In the genomic region with DNA sequence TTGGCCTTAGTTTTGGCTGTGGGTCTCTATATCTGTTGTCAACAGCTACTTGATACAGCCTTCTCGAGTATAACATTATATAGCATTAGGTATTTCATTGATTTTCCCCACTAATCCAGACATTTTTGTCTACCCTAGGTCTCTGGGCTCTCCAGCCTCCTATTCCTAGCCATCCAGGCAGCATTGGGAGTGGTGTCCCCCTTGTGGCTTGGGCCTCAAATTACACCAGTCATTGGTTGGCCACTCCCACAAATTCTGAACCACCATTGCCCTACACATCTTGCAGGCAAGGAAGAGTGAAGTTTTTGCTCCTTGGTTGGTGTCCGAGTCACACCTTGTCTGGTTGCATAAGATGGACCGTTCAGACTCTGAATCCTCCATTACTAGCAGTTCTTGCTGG, we compare ENCODE assay signal across 8 mouse cellular contexts. TPM values are rescaled to one million over a fixed set of nuclear protein-coding genes. Genes with fewer than 3 reads are reported as not detected.
DNase-seq lines count a peak whose midpoint lies in the region; ATAC-seq and TF ChIP-seq lines count a peak whose summit lies in the region.
"Had no signal": no experiment of that assay in that cellular context is flagged by ENCODE, and none has a peak within 500 bp of the region (broad histone marks: within the 10 kb centered on the region; RNA-seq: fewer than 3 reads in every experiment).

No protein-coding gene starts in this region.

- WGBS in midbrain, postnatal 0 days: 68% methylated on average over 3 of the region's 3 CpGs
- WGBS in midbrain, embryonic 11.5 days: 66% methylated on average over 3 of the region's 3 CpGs

- no peaks in the 10 kb centered on the region for H3K9me3 ChIP-seq in midbrain, postnatal 0 days (ENCODE audit: low read length)
- no peaks in the 10 kb centered on the region for H3K9me3 ChIP-seq in midbrain, embryonic 11.5 days (ENCODE audit: control insufficient read depth, low read length)
- H3K9me3 ChIP-seq: midbrain, embryonic 12.5 days had no signal

- H3K27me3 ChIP-seq in midbrain, postnatal 0 days (ENCODE audit: insufficient read depth, low read length): no peaks in the 10 kb centered on the region
- H3K27me3 ChIP-seq in midbrain, embryonic 11.5 days (ENCODE audit: control insufficient read depth, insufficient read depth, low read length): no peaks in the 10 kb centered on the region
- H3K27me3 ChIP-seq: midbrain, embryonic 12.5 days had no signal

- ATAC-seq in midbrain, postnatal 0 days (ENCODE audit: low FRiP score): no peak
- ATAC-seq in midbrain, embryonic 11.5 days (ENCODE audit: low FRiP score): no peak

- no peak overlapping the region for H3K4me3 ChIP-seq in midbrain, postnatal 0 days (ENCODE audit: low read depth, low read length)
- no peak overlapping the region for H3K4me3 ChIP-seq in midbrain, embryonic 11.5 days (ENCODE audit: low read depth, low read length)
- H3K4me3 ChIP-seq: midbrain, embryonic 12.5 days had no signal

- H3K9ac ChIP-seq in midbrain, postnatal 0 days (replicated peaks; ENCODE audit: low read length, poor library complexity, severe bottlenecking): no peak overlapping the region
- H3K9ac ChIP-seq in midbrain, embryonic 11.5 days (ENCODE audit: low read length): no peak overlapping the region
- H3K9ac ChIP-seq: midbrain, embryonic 12.5 days had no signal

- no peak overlapping the region for H3K4me2 ChIP-seq in midbrain, postnatal 0 days (ENCODE audit: low read depth, low read length, poor library complexity, severe bottlenecking)
- H3K4me2 ChIP-seq in midbrain, embryonic 11.5 days: no peak overlapping the region
- H3K4me2 ChIP-seq: midbrain, embryonic 12.5 days had no signal

- no peaks in the 10 kb centered on the region for H3K36me3 ChIP-seq in midbrain, postnatal 0 days (ENCODE audit: insufficient read depth, low read length)
- no peaks in the 10 kb centered on the region for H3K36me3 ChIP-seq in midbrain, embryonic 11.5 days (ENCODE audit: control insufficient read depth, insufficient read depth, low read length)
- H3K36me3 ChIP-seq: midbrain, embryonic 12.5 days had no signal

- TF ChIP-seq CTCF in midbrain, postnatal 0 days (IDR thresholded peaks at IDR 0.05): peak; percentile 53

- no peak overlapping the region for H3K27ac ChIP-seq in midbrain, postnatal 0 days (ENCODE audit: low read depth, low read length)
- no peak overlapping the region for H3K27ac ChIP-seq in midbrain, embryonic 11.5 days (ENCODE audit: low read depth, low read length)
- H3K27ac ChIP-seq: midbrain, embryonic 12.5 days had no signal

- no peaks in the 10 kb centered on the region for H3K4me1 ChIP-seq in midbrain, postnatal 0 days (ENCODE audit: insufficient read depth, low read length)
- H3K4me1 ChIP-seq in midbrain, embryonic 11.5 days (ENCODE audit: control insufficient read depth, insufficient read depth, low read length): no peaks in the 10 kb centered on the region
- H3K4me1 ChIP-seq: midbrain, embryonic 12.5 days had no signal

- DNase-seq in midbrain, postnatal 0 days (ENCODE audit: low spot score): no peak
- no peak for DNase-seq in midbrain, embryonic 11.5 days (ENCODE audit: low spot score, missing footprints)
- DNase-seq in R1 (ENCODE audit: low read depth, low spot score): peak; percentile 74
- peak; percentile 22 to 32 for DNase-seq in cerebellum, postnatal 14 days
- DNase-seq in kidney, postnatal 4 days: peak; percentile 29 to 46
- DNase-seq in retina, embryonic 14.5 days (ENCODE audit: low spot score): peak; percentile 71
- no peak for DNase-seq in frontal cortex, postnatal 10 days (ENCODE audit: low spot score in 2 of 2)

RNA-seq across cellular contexts. Expression of gene Ybx3, which starts 33.3 kb away (rescaled TPM):
- total RNA-seq in midbrain, postnatal 0 days (2014; rRNA removed): 104 and 111 TPM in 2 replicates
- 28.1 and 33.6 TPM in 2 replicates for polyA plus RNA-seq in midbrain, postnatal 0 days (2015; fragmentation: Nextera tagmentation; extraction: Ambion mirVana)
- polyA plus RNA-seq in midbrain, embryonic 11.5 days (2014; fragmentation: Nextera tagmentation; extraction: Ambion mirVana): 36.3 and 38.6 TPM in 2 replicates

Comparison
In these comparisons a context has a peak if more than half of its experiments do, and no peak if none do; other contexts are left out.
1. DNase-seq: peak in R1 (single experiment), cerebellum, postnatal 14 days (2 of 2), kidney, postnatal 4 days (2 of 2) and retina, embryonic 14.5 days (single experiment); none in midbrain, postnatal 0 days (single experiment), midbrain, embryonic 11.5 days (single experiment) and frontal cortex, postnatal 10 days (0 of 2).